Mouse (Mus musculus) kidney, embryonic 15.5 days (tissue): ENCODE results near the gene Arhgap21. TPM values are rescaled to one million over a fixed set of nuclear protein-coding genes. Genes with fewer than 3 reads are reported as not detected.
A peak's percentile ranks its signal among the peaks of the same experiment; 100 is the strongest.

ENCODE experiments used
- ATAC-seq: fragments of 200-750 bp; cut with Nextera tagmentation; replicated peaks from 2 replicates; pipeline ENCODE4 v1.8.0; 2017; ENCODE audit warnings: moderate TSS enrichment; ENCODE audit not compliant: low FRiP score
- H3K27ac ChIP-seq: fragments of 300-500 bp; sonication (generic); 2 replicates; pipeline ENCODE4 v1.5.1; 2015; ENCODE audit warnings: mild to moderate bottlenecking, inconsistent platforms
- H3K27me3 ChIP-seq: fragments of 300-500 bp; sonication (generic); 2 replicates; pipeline ENCODE4 v1.6.1; 2015; ENCODE audit warnings: inconsistent platforms
- H3K36me3 ChIP-seq: fragments of 300-500 bp; sonication (generic); 2 replicates; pipeline ENCODE4 v1.6.1; 2015; ENCODE audit warnings: inconsistent platforms
- H3K4me1 ChIP-seq: fragments of 300-500 bp; sonication (generic); 2 replicates; pipeline ENCODE4 v1.6.1; 2015; ENCODE audit warnings: inconsistent platforms
- H3K4me2 ChIP-seq: fragments of 300-500 bp; sonication (generic); 2 replicates; pipeline ENCODE4 v1.6.1; 2015; ENCODE audit warnings: moderate library complexity, mild to moderate bottlenecking, inconsistent platforms
- H3K4me3 ChIP-seq: fragments of 300-500 bp; sonication (generic); replicated peaks from 2 replicates; pipeline ENCODE4 v1.5.1; 2015; ENCODE audit warnings: mild to moderate bottlenecking, inconsistent platforms
- H3K9ac ChIP-seq: fragments of 300-500 bp; sonication (generic); 2 replicates; pipeline ENCODE4 v1.6.1; 2015; ENCODE audit warnings: mild to moderate bottlenecking, inconsistent platforms
- H3K9me3 ChIP-seq: fragments of 300-500 bp; sonication (generic); replicated peaks from 2 replicates; pipeline ENCODE4 v1.6.1; 2016; ENCODE audit warnings: inconsistent platforms
- WGBS: fragments of 180-500 bp; shearing (Covaris S2); methylation state at CpG from one replicate; pipeline ENCODE4 v1.1.7; 2015; ENCODE audit warnings: mixed read lengths; 5-methylcytosine and 5-hydroxymethylcytosine counted together
- polyA plus RNA-seq: library from polyadenylated mRNA; unstranded; fragments of >200 nt; fragmentation: Nextera tagmentation; extraction: Ambion mirVana; gene quantifications from 2 replicates; pipeline ENCODE4 v1.2.1, GENCODE M21; 2015

Gene Arhgap21
- polyA plus RNA-seq, 1 experiment from 2014 or later = 12.7 TPM

- 81% methylated on average over 3 of the region's 3 CpGs for WGBS
- Histone ChIP-seq H3K36me3 (peaks cover 57% of the 10 kb centered on the region), H3K9ac (no peak overlapping the region), H3K9me3 (no peaks in the 10 kb centered on the region), H3K4me1 (no peaks in the 10 kb centered on the region), H3K4me3 (no peak overlapping the region), H3K27me3 (no peaks in the 10 kb centered on the region), H3K27ac (no peak overlapping the region), H3K4me2 (no peak overlapping the region)
- ATAC-seq = no peak
Measured at GRCm38 (mm10) chr2:20865795-20866194, 102.9 kb downstream of the Arhgap21 start.

- Histone ChIP-seq H3K9ac (no peak overlapping the region), H3K27me3 (no peaks in the 10 kb centered on the region), H3K4me1 (no peaks in the 10 kb centered on the region), H3K27ac (no peak overlapping the region), H3K4me3 (no peak overlapping the region), H3K36me3 (peaks cover 68% of the 10 kb centered on the region), H3K4me2 (no peak overlapping the region), H3K9me3 (no peaks in the 10 kb centered on the region)
- 92% methylated on average over 2 of the region's 2 CpGs for WGBS
- ATAC-seq = no peak
Measured at GRCm38 (mm10) chr2:20864569-20864968, 104.1 kb downstream of the Arhgap21 start.

- H3K27ac ChIP-seq = no peak overlapping the region
- WGBS = 85% methylated on average over 5 of the region's 5 CpGs
- no peaks in the 10 kb centered on the region for H3K27me3 ChIP-seq
- no peaks in the 10 kb centered on the region for H3K4me1 ChIP-seq
- ATAC-seq = no peak
- H3K9me3 ChIP-seq = no peaks in the 10 kb centered on the region
- no peak overlapping the region for H3K9ac ChIP-seq
- no peak overlapping the region for H3K4me2 ChIP-seq
- peaks cover 89% of the 10 kb centered on the region for H3K36me3 ChIP-seq
- H3K4me3 ChIP-seq = no peak overlapping the region
Measured at GRCm38 (mm10) chr2:20860756-20861155, 107.9 kb downstream of the Arhgap21 start.

- Histone ChIP-seq H3K36me3 (peaks cover 74% of the 10 kb centered on the region), H3K4me3 (no peak overlapping the region), H3K27ac (no peak overlapping the region), H3K4me2 (no peak overlapping the region), H3K9me3 (no peaks in the 10 kb centered on the region), H3K27me3 (no peaks in the 10 kb centered on the region), H3K4me1 (no peaks in the 10 kb centered on the region), H3K9ac (no peak overlapping the region)
- ATAC-seq = no peak
- WGBS = 93% methylated on average over 18 of the region's 18 CpGs
Measured at GRCm38 (mm10) chr2:20849346-20849745, 119.3 kb downstream of the Arhgap21 start.

- Histone ChIP-seq H3K27me3 (no peaks in the 10 kb centered on the region), H3K4me3 (no peak overlapping the region), H3K27ac (no peak overlapping the region), H3K9me3 (no peaks in the 10 kb centered on the region), H3K9ac (no peak overlapping the region), H3K36me3 (no peaks in the 10 kb centered on the region), H3K4me2 (no peak overlapping the region), H3K4me1 (no peaks in the 10 kb centered on the region)
- WGBS = 67% methylated on average over 3 of the region's 3 CpGs
- no peak for ATAC-seq
Measured at GRCm38 (mm10) chr2:20831608-20832406, 136.9 kb downstream of the Arhgap21 start.

- no peaks in the 10 kb centered on the region for H3K36me3 ChIP-seq
- H3K4me3 ChIP-seq = no peak overlapping the region
- 66% methylated on average over 3 of the region's 3 CpGs for WGBS
- no peaks in the 10 kb centered on the region for H3K4me1 ChIP-seq
- no peaks in the 10 kb centered on the region for H3K27me3 ChIP-seq
- no peaks in the 10 kb centered on the region for H3K9me3 ChIP-seq
- H3K4me2 ChIP-seq = no peak overlapping the region
- H3K27ac ChIP-seq = no peak overlapping the region
- no peak overlapping the region for H3K9ac ChIP-seq
- no peak for ATAC-seq
Measured at GRCm38 (mm10) chr2:20830882-20831281, 137.8 kb downstream of the Arhgap21 start.

- no peak for ATAC-seq
- Histone ChIP-seq H3K4me3 (no peak overlapping the region), H3K27ac (no peak overlapping the region), H3K4me1 (no peaks in the 10 kb centered on the region), H3K27me3 (no peaks in the 10 kb centered on the region), H3K4me2 (no peak overlapping the region), H3K9me3 (peaks cover under 1% of the 10 kb centered on the region; the same call in 1 of the 2 replicates), H3K9ac (no peak overlapping the region), H3K36me3 (no peaks in the 10 kb centered on the region)
Measured at GRCm38 (mm10) chr2:20826258-20826657, 142.4 kb downstream of the Arhgap21 start.

- Histone ChIP-seq H3K4me2 (no peak overlapping the region), H3K9ac (no peak overlapping the region), H3K27me3 (no peaks in the 10 kb centered on the region), H3K9me3 (peaks cover 3% of the 10 kb centered on the region; the same call in 1 of the 2 replicates), H3K27ac (no peak overlapping the region), H3K4me3 (no peak overlapping the region), H3K36me3 (no peaks in the 10 kb centered on the region), H3K4me1 (no peaks in the 10 kb centered on the region)
- peak; percentile 76; the same call in 1 of the 2 replicates for ATAC-seq
- 57% methylated on average over 7 of the region's 7 CpGs for WGBS
Measured at GRCm38 (mm10) chr2:20818226-20818625, 150.5 kb downstream of the Arhgap21 start.

- Histone ChIP-seq H3K9ac (no peak overlapping the region), H3K36me3 (peaks cover 23% of the 10 kb centered on the region), H3K27me3 (no peaks in the 10 kb centered on the region), H3K27ac (no peak overlapping the region), H3K4me3 (no peak overlapping the region), H3K9me3 (no peaks in the 10 kb centered on the region), H3K4me2 (no peak overlapping the region), H3K4me1 (no peaks in the 10 kb centered on the region)
- ATAC-seq = no peak
- WGBS = 91% methylated on average over 2 of the region's 2 CpGs
Measured at GRCm38 (mm10) chr2:20813986-20814385, 154.7 kb downstream of the Arhgap21 start.

- peaks cover 48% of the 10 kb centered on the region for H3K36me3 ChIP-seq
- ATAC-seq = 0 out of 2 replicates have a peak, but pooled peaks have one; percentile 22
- H3K27ac ChIP-seq = no peak overlapping the region
- 82% methylated on average over 8 of the region's 8 CpGs for WGBS
- no peak overlapping the region for H3K4me3 ChIP-seq
- no peaks in the 10 kb centered on the region for H3K9me3 ChIP-seq
- no peak overlapping the region for H3K4me2 ChIP-seq
- H3K27me3 ChIP-seq = no peaks in the 10 kb centered on the region
- H3K9ac ChIP-seq = no peak overlapping the region
- H3K4me1 ChIP-seq = no peaks in the 10 kb centered on the region
Measured at GRCm38 (mm10) chr2:20811506-20811905, 157.2 kb downstream of the Arhgap21 start.

GRCm38 (mm10) chr2:20801236-20801890 lies 167.3 kb downstream of the Arhgap21 start:
- Histone ChIP-seq H3K27me3 (no peaks in the 10 kb centered on the region), H3K9me3 (no peaks in the 10 kb centered on the region), H3K4me3 (no peak overlapping the region), H3K36me3 (peaks cover 96% of the 10 kb centered on the region), H3K4me1 (no peaks in the 10 kb centered on the region), H3K27ac (no peak overlapping the region), H3K9ac (no peak overlapping the region), H3K4me2 (no peak overlapping the region)
- no peak for ATAC-seq
- 88% methylated on average over 8 of the region's 8 CpGs for WGBS
